Mouse (Mus musculus) bone marrow, adult 2 months (tissue): ENCODE measurements around the gene Snx32. TPM values are rescaled to one million over a fixed set of nuclear protein-coding genes. Genes with fewer than 3 reads are reported as not detected.

ENCODE experiments used
- H3K27ac ChIP-seq: fragments of 200-500 bp; 2 replicates; pipeline ENCODE4 v1.5.1; 2012; ENCODE audit warnings: low read depth, mild to moderate bottlenecking, control low read depth, inconsistent platforms, low read length; ENCODE audit not compliant: control insufficient read depth, poor library complexity, insufficient read depth
- H3K4me1 ChIP-seq: fragments of 200-500 bp; 2 replicates; pipeline ENCODE4 v1.6.1; 2011; ENCODE audit warnings: low read length; ENCODE audit not compliant: control insufficient read depth, insufficient read depth
- H3K4me3 ChIP-seq: fragments of 200-500 bp; replicated peaks from 2 replicates; pipeline ENCODE3; 2011; ENCODE audit warnings: mild to moderate bottlenecking, low read depth, low read length, control low read depth; ENCODE audit not compliant: control insufficient read depth
- CTCF ChIP-seq: fragments of 200-500 bp; IDR thresholded peaks from 2 replicates; pipeline ENCODE4 v1.5.1; 2011; ENCODE audit warnings: low read length, control low read depth; ENCODE audit not compliant: control insufficient read depth, insufficient read depth
- POLR2A ChIP-seq: fragments of 200-500 bp; IDR thresholded peaks from 2 replicates; pipeline ENCODE4 v1.6.1; 2011; ENCODE audit warnings: low read depth, mild to moderate bottlenecking, control low read depth, low read length, borderline replicate concordance; ENCODE audit not compliant: control insufficient read depth
- WGBS: fragments of 180-500 bp; shearing (Covaris S2); methylation state at CpG from one replicate; pipeline ENCODE4 v1.1.7; 2018; 5-methylcytosine and 5-hydroxymethylcytosine counted together
- polyA plus RNA-seq: library from polyadenylated mRNA; stranded (reverse); fragments of >200 nt; gene quantifications from 2 replicates; pipeline ENCODE4 v1.2.4, GENCODE M21; 2011; ENCODE audit warnings: low replicate concordance; ENCODE audit not compliant: missing spikeins, insufficient read depth, insufficient read length

Snx32 gene
- polyA plus RNA-seq, 1 experiment: 32.5 TPM

GRCm38 (mm10) chr19:5547471-5548056 lies 37.2 kb upstream of the Snx32 start:
- no peak overlapping the region for H3K27ac ChIP-seq
- no peak overlapping the region for H3K4me3 ChIP-seq
- 66% methylated on average over 4 of the region's 4 CpGs for WGBS
- no peaks in the 10 kb centered on the region for H3K4me1 ChIP-seq
- TF ChIP-seq CTCF: no peak
- no peak for TF ChIP-seq POLR2A

GRCm38 (mm10) chr19:5544031-5544430 lies 33.7 kb upstream of the Snx32 start:
- WGBS: 87% methylated on average over 11 of the region's 11 CpGs
- TF ChIP-seq POLR2A (no peak), CTCF (no peak)
- Histone ChIP-seq H3K27ac (no peak overlapping the region), H3K4me1 (no peaks in the 10 kb centered on the region), H3K4me3 (no peak overlapping the region)

GRCm38 (mm10) chr19:5543362-5543761 lies 33.0 kb upstream of the Snx32 start:
- TF ChIP-seq CTCF (no peak), POLR2A (no peak)
- WGBS: 73% methylated on average over 9 of the region's 9 CpGs
- Histone ChIP-seq H3K4me3 (no peak overlapping the region), H3K27ac (no peak overlapping the region), H3K4me1 (no peaks in the 10 kb centered on the region)

GRCm38 (mm10) chr19:5538786-5539185 lies 28.4 kb upstream of the Snx32 start:
- Histone ChIP-seq H3K4me3 (no peak overlapping the region), H3K27ac (no peak overlapping the region), H3K4me1 (peaks cover 1% of the 10 kb centered on the region; the same call in 1 of the 2 replicates)
- no peak for TF ChIP-seq CTCF
- TF ChIP-seq POLR2A: no peak
- 91% methylated on average over 8 of the region's 8 CpGs for WGBS

GRCm38 (mm10) chr19:5532520-5532919 lies 22.2 kb upstream of the Snx32 start:
- 47% methylated on average over 8 of the region's 8 CpGs for WGBS
- H3K27ac ChIP-seq: no peak overlapping the region
- H3K4me3 ChIP-seq: no peak overlapping the region
- peaks cover 4% of the 10 kb centered on the region; the same call in 1 of the 2 replicates for H3K4me1 ChIP-seq
- TF ChIP-seq POLR2A (no peak), CTCF (no peak)

- TF ChIP-seq CTCF (no peak), POLR2A (no peak)
- WGBS: 83% methylated on average over 7 of the region's 7 CpGs
Measured at GRCm38 (mm10) chr19:5530138-5530524, 19.8 kb upstream of the Snx32 start.

GRCm38 (mm10) chr19:5529325-5530137 lies 19.2 kb upstream of the Snx32 start:
- Histone ChIP-seq H3K4me1 (peaks cover 3% of the 10 kb centered on the region; the same call in 1 of the 2 replicates), H3K27ac (no peak overlapping the region), H3K4me3 (peak overlapping the region; percentile 46)
- TF ChIP-seq CTCF (peak; percentile 99), POLR2A (peak; percentile 36; the same call in 1 of the 2 replicates)
- 13% methylated on average over 20 of the region's 20 CpGs for WGBS

More at GRCm38 (mm10) chr19:5530138-5530524, 19.8 kb upstream of the Snx32 start:
- no peak overlapping the region for H3K27ac ChIP-seq
- H3K4me1 ChIP-seq: peaks cover 3% of the 10 kb centered on the region; the same call in 1 of the 2 replicates
- no peak overlapping the region for H3K4me3 ChIP-seq

GRCm38 (mm10) chr19:5525204-5525603 lies 14.9 kb upstream of the Snx32 start:
- 70% methylated on average over 5 of the region's 5 CpGs for WGBS
- Histone ChIP-seq H3K27ac (no peak overlapping the region), H3K4me1 (peaks cover 3% of the 10 kb centered on the region; the same call in 1 of the 2 replicates), H3K4me3 (no peak overlapping the region)
- TF ChIP-seq POLR2A (no peak), CTCF (no peak)

GRCm38 (mm10) chr19:5518721-5519120 lies 8.4 kb upstream of the Snx32 start:
- TF ChIP-seq POLR2A (no peak), CTCF (no peak)
- no peak overlapping the region for H3K4me3 ChIP-seq
- 78% methylated on average over 3 of the region's 3 CpGs for WGBS

More at GRCm38 (mm10) chr19:5518721-5519120, 8.4 kb upstream of the Snx32 start:
- no peak overlapping the region for H3K27ac ChIP-seq
- no peaks in the 10 kb centered on the region for H3K4me1 ChIP-seq
